Mouse (Mus musculus) small intestine, adult 2 months (tissue): Measurements from ENCODE around the gene Hnf1b. TPM values are rescaled to one million over a fixed set of nuclear protein-coding genes. Genes with fewer than 3 reads are reported as not detected.

Source experiments
- H3K27ac ChIP-seq: fragments of 200-500 bp; 2 replicates; pipeline ENCODE4 v1.5.1; 2012; ENCODE audit warnings: low read depth, low read length, control low read depth, inconsistent platforms; ENCODE audit not compliant: insufficient read depth
- H3K27me3 ChIP-seq: fragments of 200-500 bp; 2 replicates; pipeline ENCODE4 v1.6.1; 2012; ENCODE audit warnings: mild to moderate bottlenecking, moderate library complexity, low read length, inconsistent platforms; ENCODE audit not compliant: control insufficient read depth, insufficient read depth
- H3K36me3 ChIP-seq: fragments of 200-500 bp; 2 replicates; pipeline ENCODE4 v1.6.1; 2012; ENCODE audit warnings: mild to moderate bottlenecking, low read length, control low read depth, inconsistent platforms; ENCODE audit not compliant: control insufficient read depth, insufficient read depth
- H3K4me1 ChIP-seq: fragments of 200-500 bp; 2 replicates; pipeline ENCODE4 v1.6.1; 2012; ENCODE audit warnings: low read length, inconsistent platforms, mixed read lengths; ENCODE audit not compliant: control insufficient read depth, insufficient read depth, insufficient read length
- H3K4me3 ChIP-seq: fragments of 200-500 bp; 2 replicates; pipeline ENCODE4 v1.5.1; 2012; ENCODE audit warnings: low read depth, mild to moderate bottlenecking, control low read depth, inconsistent platforms, low read length, moderate library complexity
- CTCF ChIP-seq: fragments of 200-500 bp; IDR thresholded peaks from 2 replicates; pipeline ENCODE4 v1.5.1; 2012; ENCODE audit warnings: low read depth, mild to moderate bottlenecking, control low read depth, inconsistent platforms, low read length, moderate library complexity, mixed read lengths; ENCODE audit not compliant: insufficient replicate concordance, insufficient read length; ENCODE audit errors: extremely low read depth
- POLR2A ChIP-seq: fragments of 200-500 bp; IDR thresholded peaks from 2 replicates; pipeline ENCODE4 v1.6.1; 2012; ENCODE audit warnings: low read depth, mild to moderate bottlenecking, control low read depth, inconsistent platforms, low read length, moderate library complexity
- WGBS: fragments of 180-500 bp; shearing (Covaris S2); methylation state at CpG from one replicate; pipeline ENCODE4 v1.1.7; 2018; 5-methylcytosine and 5-hydroxymethylcytosine counted together
- polyA plus RNA-seq: library from polyadenylated mRNA; depleted of rRNA; stranded (reverse); fragments of >200 nt; gene quantifications from 2 replicates; pipeline ENCODE4 v1.2.3, GENCODE M21; 2012; rRNA removed

Gene Hnf1b
- 10.9 and 23.3 TPM in 2 replicates for polyA plus RNA-seq

DNA sequence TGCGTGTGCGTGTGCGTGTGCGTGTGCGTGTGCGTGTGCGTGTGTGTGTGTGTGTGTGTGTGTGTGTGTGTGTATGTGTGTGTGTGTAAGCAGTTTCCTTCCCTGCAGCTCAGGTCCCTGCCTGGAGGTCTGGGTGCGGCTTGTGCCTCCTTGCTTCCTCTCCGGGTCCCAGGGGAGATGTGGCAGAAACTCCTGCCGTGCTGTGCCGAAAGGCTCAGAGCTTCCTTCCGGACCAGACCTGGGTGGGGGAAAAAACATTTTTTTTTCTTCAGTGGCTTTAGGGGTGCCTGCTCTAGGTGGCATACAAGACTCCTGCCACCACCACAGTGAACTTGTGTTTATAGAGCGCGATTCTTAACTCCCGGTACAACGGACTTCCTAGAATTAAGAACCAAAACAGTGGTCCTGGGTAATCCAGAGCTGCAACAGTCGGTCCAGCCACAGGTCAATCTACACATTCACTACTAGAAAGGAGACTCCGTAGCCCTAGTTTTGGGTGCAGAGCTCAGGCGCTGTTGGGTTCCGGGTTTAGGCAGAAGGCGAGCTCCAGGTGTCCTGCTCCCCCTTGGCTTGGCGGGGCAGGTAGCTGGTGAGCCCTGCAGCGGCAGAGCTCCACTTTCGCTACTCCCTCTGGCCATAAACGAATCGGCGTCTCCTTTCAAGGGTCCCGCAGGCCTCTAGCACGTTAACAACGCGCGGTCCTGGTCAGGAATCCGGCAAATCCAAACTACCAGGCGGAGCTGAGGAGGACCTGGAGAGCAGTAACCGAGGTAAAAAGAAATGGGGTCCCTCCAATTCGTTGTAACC lies at the start of gene Hnf1b:
Gene Hnf1b, plus strand, starts transcription at position 535 of the 807 bp plus-strand sequence.
- WGBS, result 1% methylated on average over 36 of the region's 36 CpGs
- Histone ChIP-seq H3K27me3 (no peaks in the 10 kb centered on the region; the same call in 1 of the 2 replicates), H3K4me1 (no peaks in the 10 kb centered on the region; the same call in 1 of the 2 replicates), H3K36me3 (no peaks in the 10 kb centered on the region), H3K4me3 (peak within 1 kb of the TSS; percentile 68), H3K27ac (peak within 1 kb of the TSS; percentile 65)
- no peak for TF ChIP-seq CTCF
- no peak for TF ChIP-seq POLR2A

GRCm38 (mm10) chr11:83802166-83802565 lies 47.7 kb upstream of the Hnf1b start:
- whole genome bisulfite sequencing, result 66% methylated on average over 8 of the region's 8 CpGs
- TF ChIP-seq CTCF, result no peak
- no peak for TF ChIP-seq POLR2A

DNA sequence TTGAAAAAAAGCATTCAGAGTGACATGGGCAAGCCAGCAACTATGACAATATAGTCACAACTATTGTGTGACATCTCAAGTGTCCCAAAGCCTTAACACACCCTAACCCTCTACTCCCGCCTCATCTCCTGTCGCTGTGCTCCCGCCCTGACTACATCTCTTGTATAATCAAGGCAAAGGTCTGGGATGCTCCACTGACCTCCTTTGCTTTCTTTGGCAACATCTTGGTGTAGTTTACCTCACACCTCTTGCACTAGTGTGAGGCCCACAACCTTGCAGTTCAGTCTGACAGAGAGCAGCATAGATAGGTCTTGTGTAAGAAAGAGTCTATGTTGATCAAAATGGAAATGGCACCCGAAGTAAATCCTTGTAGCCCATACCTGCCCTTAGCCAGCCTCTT lies 47.3 kb upstream of the Hnf1b start:
- H3K27me3 ChIP-seq, result no peaks in the 10 kb centered on the region
- H3K4me1 ChIP-seq, result no peaks in the 10 kb centered on the region
- no peaks in the 10 kb centered on the region for H3K36me3 ChIP-seq
- H3K27ac ChIP-seq, result no peak overlapping the region
- no peak overlapping the region for H3K4me3 ChIP-seq
- TF ChIP-seq CTCF (no peak), POLR2A (no peak)
- 83% methylated on average over 4 of the region's 4 CpGs for WGBS

More at GRCm38 (mm10) chr11:83802166-83802565, 47.7 kb upstream of the Hnf1b start:
- Histone ChIP-seq H3K27me3 (no peaks in the 10 kb centered on the region), H3K4me3 (no peak overlapping the region), H3K4me1 (no peaks in the 10 kb centered on the region), H3K27ac (no peak overlapping the region), H3K36me3 (no peaks in the 10 kb centered on the region)

DNA sequence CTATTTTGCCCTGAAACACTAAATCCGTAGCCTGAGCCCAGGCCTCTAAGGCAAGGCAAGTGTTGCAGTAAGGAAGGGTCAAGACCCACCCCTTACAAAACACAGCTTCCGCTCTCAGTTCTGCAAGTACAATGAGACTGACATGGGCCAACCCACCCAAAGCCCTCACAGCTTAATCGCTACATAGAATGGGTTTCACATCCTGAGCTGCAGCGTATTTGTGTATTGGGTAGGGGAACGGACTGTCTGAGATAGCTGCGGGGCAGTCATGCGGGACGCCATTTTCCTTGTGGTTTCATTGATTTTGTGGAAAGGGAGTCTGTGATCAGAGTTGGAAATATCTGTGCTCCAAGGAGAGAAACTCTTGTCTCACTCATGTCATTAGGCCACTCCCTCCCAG lies 39.4 kb upstream of the Hnf1b start:
- TF ChIP-seq CTCF (no peak), POLR2A (no peak)
- H3K27me3 ChIP-seq, result no peaks in the 10 kb centered on the region
- no peak overlapping the region for H3K4me3 ChIP-seq
- H3K27ac ChIP-seq, result no peak overlapping the region
- 89% methylated on average over 8 of the region's 8 CpGs for WGBS
- no peaks in the 10 kb centered on the region for H3K4me1 ChIP-seq
- H3K36me3 ChIP-seq, result no peaks in the 10 kb centered on the region

GRCm38 (mm10) chr11:83815191-83815590 lies 34.7 kb upstream of the Hnf1b start:
- no peaks in the 10 kb centered on the region for H3K36me3 ChIP-seq
- H3K4me3 ChIP-seq, result no peak overlapping the region
- H3K27me3 ChIP-seq, result no peaks in the 10 kb centered on the region
- WGBS, result 82% methylated on average over 5 of the region's 5 CpGs
- TF ChIP-seq POLR2A, result no peak
- no peak for TF ChIP-seq CTCF
- H3K27ac ChIP-seq, result no peak overlapping the region
- peaks cover 5% of the 10 kb centered on the region; the same call in 1 of the 2 replicates for H3K4me1 ChIP-seq

GRCm38 (mm10) chr11:83815628-83816027 lies 34.2 kb upstream of the Hnf1b start:
- H3K4me1 ChIP-seq, result peaks cover 7% of the 10 kb centered on the region; the same call in 1 of the 2 replicates
- peak; percentile 68; the same call in 1 of the 2 replicates for TF ChIP-seq CTCF
- no peak for TF ChIP-seq POLR2A
- WGBS, result under 1% methylated on average over 9 of the region's 9 CpGs
- H3K27ac ChIP-seq, result no peak overlapping the region
- H3K36me3 ChIP-seq, result no peaks in the 10 kb centered on the region
- H3K4me3 ChIP-seq, result no peak overlapping the region
- no peaks in the 10 kb centered on the region for H3K27me3 ChIP-seq

DNA sequence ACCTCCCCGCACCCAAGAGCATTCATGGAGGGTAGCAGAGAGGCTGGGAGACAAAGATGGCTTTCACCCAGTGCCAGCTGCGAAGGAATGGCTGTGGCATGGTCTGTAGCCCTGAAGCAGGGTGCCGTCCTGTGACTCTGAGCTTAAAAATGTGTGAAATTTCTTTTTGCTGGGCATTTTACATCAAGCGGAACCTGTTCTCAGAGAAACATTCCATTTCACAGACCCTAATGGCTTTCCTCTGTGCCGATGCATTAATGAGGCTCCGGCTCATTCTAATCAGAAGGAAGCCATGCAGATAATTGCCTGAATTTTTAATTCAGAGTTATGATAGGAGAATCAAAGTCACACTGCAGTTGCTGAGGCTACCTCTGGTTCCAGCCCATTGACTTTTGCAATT lies 32.8 kb upstream of the Hnf1b start:
- Histone ChIP-seq H3K27me3 (no peaks in the 10 kb centered on the region), H3K4me1 (peaks cover 7% of the 10 kb centered on the region; the same call in 1 of the 2 replicates), H3K4me3 (no peak overlapping the region), H3K36me3 (no peaks in the 10 kb centered on the region), H3K27ac (no peak overlapping the region)
- TF ChIP-seq POLR2A, result no peak
- no peak for TF ChIP-seq CTCF
- WGBS, result 93% methylated on average over 6 of the region's 6 CpGs
